Mouse (Mus musculus) kidney, postnatal 14 days (tissue): Measurements from ENCODE around the gene Il33.

ENCODE experiments used
- DNase-seq: peaks from one replicate; pipeline ENCODE4 v3.0.0; 2022; ENCODE audit warnings: mixed read lengths

Gene Il33

DNA sequence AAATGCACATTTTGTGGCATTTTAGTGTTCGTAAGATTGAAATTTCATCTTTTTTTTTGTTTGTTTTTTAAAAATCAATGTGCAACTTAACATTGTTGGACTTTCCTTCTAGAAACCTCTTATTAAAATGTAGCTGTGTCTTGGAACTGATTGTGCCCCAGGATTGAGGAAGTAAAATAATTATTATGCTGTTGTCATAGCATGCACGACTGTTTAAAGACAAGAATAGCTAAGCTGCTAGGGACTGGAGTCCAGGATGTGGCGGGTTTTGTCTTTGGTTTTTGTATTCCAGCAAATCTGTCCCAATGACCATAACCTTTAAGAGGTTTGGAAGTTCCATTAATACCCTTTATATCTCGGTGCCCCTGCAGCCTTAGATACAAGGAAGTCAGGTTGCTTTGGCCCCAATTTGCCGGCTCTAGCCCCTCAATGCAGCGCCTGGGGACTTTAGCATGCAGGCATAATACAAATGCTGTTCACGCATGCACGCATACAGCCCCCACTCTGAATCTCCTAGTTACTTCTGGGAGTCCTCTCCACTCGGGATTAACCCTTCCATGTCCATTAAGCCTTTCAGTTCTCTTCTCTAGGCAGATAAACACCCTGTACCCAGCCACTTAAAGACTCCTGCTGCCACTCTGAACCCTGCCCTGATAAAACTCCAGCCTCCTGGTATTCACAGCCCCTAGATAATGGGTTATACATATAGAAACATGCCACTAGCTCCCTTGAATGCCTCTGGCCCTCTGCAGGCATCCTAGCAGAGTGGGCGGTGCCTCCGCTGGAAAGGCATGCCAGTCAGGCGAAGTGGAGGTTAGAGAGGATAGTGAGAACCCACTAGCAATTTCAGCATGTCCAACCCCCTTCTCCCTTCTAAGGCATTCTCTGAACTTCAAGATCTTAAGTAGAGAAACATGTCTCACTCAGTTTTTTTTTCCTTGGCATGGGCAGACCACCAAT, 75.8 kb downstream of the Il33 start:
- no peak for DNase-seq

- DNase-seq, result no peak
Observed at GRCm38 (mm10) chr19:30001550-30001949, 76.6 kb downstream of the Il33 start.

DNA sequence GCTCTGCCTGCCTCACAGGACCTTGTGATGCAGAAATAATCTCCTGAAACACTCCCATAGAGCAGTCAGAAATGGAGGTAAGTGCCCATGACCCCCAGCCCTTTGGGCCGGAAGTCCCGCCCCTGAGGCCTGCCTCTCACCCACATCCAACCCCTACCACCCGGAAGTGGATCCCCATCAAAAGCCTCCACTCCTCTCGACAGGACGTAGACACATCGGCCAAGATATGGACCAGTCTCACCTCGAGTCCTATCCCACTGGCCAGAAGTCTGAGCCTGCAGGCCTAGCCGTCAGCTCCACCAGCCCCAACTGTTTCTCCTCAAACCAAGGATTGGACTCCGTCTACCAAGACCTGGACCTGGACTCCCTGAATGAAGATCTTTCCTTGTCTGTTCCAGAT, 78.7 kb downstream of the Il33 start, which contains the start of gene Trpd52l3:
Gene Trpd52l3 (plus strand): TSS at position 170 of the 400 bp plus-strand sequence.
- DNase-seq, result no peak

- DNase-seq, result no peak
Observed at GRCm38 (mm10) chr19:30006371-30006770, 81.5 kb downstream of the Il33 start.
